Mouse (Mus musculus): ENCODE measurements at regions not wholly inside any gene's neighbourhood (a gene's known extent, or its start where the extent isn't known, plus 50 kb on each side); places are given as distances from the start of the nearest gene placed in this dataset.

DNA sequence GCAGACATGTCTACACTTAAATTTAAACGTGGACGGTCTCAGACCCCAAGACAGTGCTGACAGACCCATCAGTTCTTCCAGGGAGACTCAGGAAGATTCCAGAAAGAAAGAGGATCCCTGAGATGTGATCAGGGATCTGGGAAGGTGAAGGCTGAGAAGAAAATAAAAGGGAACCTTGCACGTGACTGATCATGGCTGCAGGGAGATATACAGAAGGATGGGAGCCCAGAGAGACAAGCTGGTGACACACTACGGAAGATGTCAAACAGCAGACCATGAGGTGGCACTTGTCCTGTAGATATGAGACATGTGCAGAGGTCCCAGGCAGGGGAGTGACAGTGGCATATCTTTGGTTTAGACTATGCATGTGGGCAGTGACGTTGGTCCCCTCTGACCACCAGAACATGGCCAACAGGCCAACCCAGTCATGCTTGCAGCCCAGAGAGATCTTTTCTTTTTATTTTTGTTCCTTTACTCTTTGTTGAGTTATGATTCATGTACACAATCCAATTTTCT lies 231.5 kb downstream of the Rplp1 start:
- in situ Hi-C loops (cut with MboI; ENCODE audit: low pct_unique_long_range_greater_than_20kb) = no loop called here
- no peak for ATAC-seq
- no peak for TF ChIP-seq CTCF (IDR thresholded peaks at IDR 0.05)
- ChIA-PET POLR2A (interaction anchor here (0.7 kb wide), 1 partner anchor 1259 kb away, joined by 4 read pairs; no protein-coding TSS in a partner anchor), CTCF (no interaction called here)
- no peak for DNase-seq (ENCODE audit: low read depth, low spot score)
- H3K27me3 ChIP-seq = no peaks in the 10 kb centered on the region

DNA sequence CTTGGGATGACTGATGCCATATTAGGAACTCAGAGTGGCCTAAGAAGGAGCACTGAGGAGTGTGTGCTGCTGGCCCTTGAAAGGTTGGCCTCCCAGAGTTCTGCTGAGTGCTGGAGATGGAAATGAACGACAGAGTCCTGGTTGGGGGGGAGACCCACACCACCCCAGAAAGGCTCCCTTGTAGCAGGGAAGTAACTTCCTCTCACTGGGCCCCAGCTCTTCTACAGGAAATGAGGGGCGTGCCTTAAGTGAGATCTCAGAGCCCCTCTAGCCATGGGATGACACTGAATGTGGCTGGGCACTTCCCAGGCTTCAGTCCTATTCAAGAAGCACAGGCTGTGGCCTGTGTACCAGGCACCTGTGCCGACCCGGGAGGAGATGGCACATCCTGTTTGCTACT lies 232.0 kb downstream of the Rplp1 start:
- no peaks in the 10 kb centered on the region for H3K27me3 ChIP-seq
- in situ Hi-C loops (cut with MboI; ENCODE audit: low pct_unique_long_range_greater_than_20kb) = no loop called here
- no peak for TF ChIP-seq CTCF (IDR thresholded peaks at IDR 0.05)
- POLR2A ChIA-PET = no interaction called here
- DNase-seq (ENCODE audit: low read depth, low spot score) (no peak), ATAC-seq (no peak)
- CTCF ChIA-PET = no interaction called here

DNA sequence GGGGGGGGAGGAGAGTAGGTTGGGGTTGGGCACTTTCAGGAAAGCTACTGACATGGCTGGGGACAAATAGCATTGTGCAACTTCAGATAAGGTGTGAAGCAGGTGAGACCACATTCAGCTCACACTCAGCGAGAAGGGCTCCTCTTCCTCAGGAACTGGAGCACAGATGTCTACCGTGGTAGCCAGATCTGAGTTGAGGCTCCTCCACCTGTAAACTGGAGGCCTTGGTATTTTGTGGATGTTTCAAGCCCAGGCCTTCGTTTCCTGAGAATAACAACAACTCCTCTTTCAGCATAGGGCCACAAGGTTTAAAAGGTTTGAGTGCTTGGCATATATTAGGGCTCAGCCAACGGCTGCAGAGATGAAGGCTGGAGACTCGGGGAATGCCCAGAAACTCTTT lies 232.9 kb downstream of the Rplp1 start:
- H3K27me3 ChIP-seq = no peaks in the 10 kb centered on the region
- in situ Hi-C loops (cut with MboI; ENCODE audit: low pct_unique_long_range_greater_than_20kb) = no loop called here
- ChIA-PET CTCF (interaction anchor here (1.2 kb wide), 1 partner anchor 13 kb away, joined by 3 read pairs; no protein-coding TSS in a partner anchor), POLR2A (no interaction called here)
- no peak for TF ChIP-seq CTCF (IDR thresholded peaks at IDR 0.05)
- DNase-seq (ENCODE audit: low read depth, low spot score) (no peak), ATAC-seq (no peak)

DNA sequence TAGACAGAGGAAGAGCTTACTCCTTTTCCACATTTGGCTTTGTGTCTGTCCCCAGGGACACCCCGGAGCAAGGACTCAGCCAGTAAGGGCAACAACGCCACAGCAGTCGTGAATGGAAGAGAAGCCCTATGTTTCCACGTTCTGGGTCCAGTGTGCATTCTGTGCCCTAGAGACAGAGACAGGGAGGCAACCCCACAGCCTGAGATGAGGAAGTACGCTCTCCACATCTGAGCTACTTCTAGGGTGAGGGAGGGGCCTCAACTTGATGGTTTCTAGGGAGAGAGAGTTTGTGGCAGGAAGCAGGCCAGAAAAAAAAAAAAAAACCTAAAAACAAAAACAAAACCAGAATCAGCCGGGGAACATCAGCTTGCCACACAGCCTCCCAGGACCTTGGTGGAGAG lies 233.4 kb downstream of the Rplp1 start:
- H3K27me3 ChIP-seq = no peaks in the 10 kb centered on the region
- DNase-seq (ENCODE audit: low read depth, low spot score) (no peak), ATAC-seq (no peak)
- POLR2A ChIA-PET = interaction anchor here (0.6 kb wide), 1 partner anchor 11 kb away, joined by 4 read pairs; no protein-coding TSS in a partner anchor
- no peak for TF ChIP-seq CTCF (IDR thresholded peaks at IDR 0.05)
- in situ Hi-C loops (cut with MboI; ENCODE audit: low pct_unique_long_range_greater_than_20kb) = no loop called here
- CTCF ChIA-PET = interaction anchor here (1.2 kb wide), 1 partner anchor 14 kb away, joined by 3 read pairs; no protein-coding TSS in a partner anchor

DNA sequence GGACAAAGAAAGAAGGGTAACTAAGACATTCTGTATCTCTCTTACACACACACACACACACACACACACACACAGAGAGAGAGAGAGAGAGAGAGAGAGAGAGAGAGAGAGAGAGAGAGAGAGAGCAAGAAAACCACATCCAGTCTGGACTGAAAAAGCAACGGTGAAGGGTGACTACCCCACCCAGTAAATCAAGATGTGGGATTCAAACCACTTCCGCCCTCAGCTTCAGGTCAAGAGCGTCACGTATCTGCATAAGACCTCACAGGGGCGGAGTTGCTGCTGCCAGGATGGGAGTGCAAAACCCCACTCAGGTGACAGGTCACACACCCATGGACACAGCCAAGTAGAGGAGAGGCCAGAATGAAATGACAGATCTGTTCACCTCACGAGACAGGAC lies 234.7 kb downstream of the Rplp1 start:
- no peak for TF ChIP-seq CTCF (IDR thresholded peaks at IDR 0.05)
- POLR2A ChIA-PET = no interaction called here
- DNase-seq (ENCODE audit: low read depth, low spot score) = no peak
- in situ Hi-C loops (cut with MboI; ENCODE audit: low pct_unique_long_range_greater_than_20kb) = no loop called here
- CTCF ChIA-PET = no interaction called here
- ATAC-seq = no peak
- no peaks in the 10 kb centered on the region for H3K27me3 ChIP-seq

DNA sequence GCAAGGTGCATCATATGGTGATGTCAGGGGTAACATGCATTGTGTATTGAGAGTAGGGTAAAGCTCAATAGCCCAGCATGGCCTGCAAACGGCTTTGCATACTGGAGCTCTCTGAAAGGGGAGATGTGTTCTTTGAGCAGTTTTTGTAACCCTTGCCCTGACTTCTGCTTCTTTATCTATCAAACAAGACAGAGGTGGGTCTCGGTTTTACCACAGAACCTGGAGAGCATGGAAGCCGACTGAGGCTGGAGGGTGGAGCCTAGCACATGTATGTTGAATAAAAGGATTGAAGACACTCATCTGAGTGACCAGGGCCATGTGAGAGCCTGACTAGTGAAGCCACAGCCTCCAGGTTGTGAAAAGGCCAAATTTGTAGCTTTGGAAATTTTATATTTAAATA lies 236.7 kb downstream of the Rplp1 start:
- in situ Hi-C loops (cut with MboI; ENCODE audit: low pct_unique_long_range_greater_than_20kb) = no loop called here
- DNase-seq (ENCODE audit: low read depth, low spot score) (no peak), ATAC-seq (no peak)
- POLR2A ChIA-PET = no interaction called here
- TF ChIP-seq CTCF (IDR thresholded peaks at IDR 0.05) = no peak
- no peaks in the 10 kb centered on the region for H3K27me3 ChIP-seq
- CTCF ChIA-PET = interaction anchor here (0.9 kb wide), 1 partner anchor 16 kb away, joined by 3 read pairs; no protein-coding TSS in a partner anchor

DNA sequence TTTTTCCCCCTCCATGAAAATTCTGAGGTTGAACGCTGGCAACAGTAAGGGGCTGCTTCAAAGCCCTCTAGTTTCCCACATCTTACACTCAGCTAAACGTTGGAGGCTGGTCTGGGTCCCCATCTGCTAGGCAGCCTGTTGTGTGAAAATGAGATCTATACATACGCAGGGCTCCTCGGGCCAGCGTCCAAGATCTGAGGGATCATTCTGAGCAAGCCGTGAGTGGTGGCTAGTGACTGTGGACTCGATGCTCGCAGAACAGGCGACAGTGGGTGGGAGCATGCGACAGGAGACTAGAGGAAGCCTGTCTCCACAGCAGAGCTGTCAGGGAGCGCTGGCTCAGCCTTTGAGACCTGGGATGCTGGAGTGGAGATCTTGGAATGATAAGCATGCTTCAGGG lies 237.3 kb downstream of the Rplp1 start:
- POLR2A ChIA-PET = interaction anchor here (0.7 kb wide), 1 partner anchor 17 kb away, joined by 3 read pairs; no protein-coding TSS in a partner anchor
- CTCF ChIA-PET = interaction anchor here (0.9 kb wide), 1 partner anchor 17 kb away, joined by 3 read pairs; no protein-coding TSS in a partner anchor
- in situ Hi-C loops (cut with MboI; ENCODE audit: low pct_unique_long_range_greater_than_20kb) = no loop called here
- no peaks in the 10 kb centered on the region for H3K27me3 ChIP-seq
- ATAC-seq (no peak), DNase-seq (ENCODE audit: low read depth, low spot score) (no peak)
- no peak for TF ChIP-seq CTCF (IDR thresholded peaks at IDR 0.05)

DNA sequence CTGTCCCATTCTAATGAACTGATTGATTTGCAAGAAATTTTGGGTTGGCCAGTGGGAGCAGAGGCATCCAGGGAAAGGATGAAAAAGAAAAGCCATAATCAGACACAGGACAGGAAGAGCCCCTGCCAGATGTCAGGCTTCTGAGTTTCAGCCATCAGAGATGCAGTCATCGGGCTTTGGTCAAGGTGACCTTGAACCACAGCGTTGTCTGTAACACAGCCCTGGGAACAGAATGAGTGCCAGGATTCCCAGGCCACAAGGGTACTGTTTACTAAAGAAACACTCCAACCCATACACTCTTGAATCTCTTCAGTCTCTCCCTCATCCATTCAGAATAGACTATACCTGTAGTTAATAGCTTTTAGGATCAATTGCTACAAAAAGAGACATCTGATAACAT lies 239.0 kb downstream of the Rplp1 start:
- no peaks in the 10 kb centered on the region for H3K27me3 ChIP-seq
- CTCF ChIA-PET = no interaction called here
- no peak for TF ChIP-seq CTCF (IDR thresholded peaks at IDR 0.05)
- in situ Hi-C loops (cut with MboI; ENCODE audit: low pct_unique_long_range_greater_than_20kb) = no loop called here
- POLR2A ChIA-PET = no interaction called here
- DNase-seq (ENCODE audit: low read depth, low spot score) = no peak
- ATAC-seq = no peak

DNA sequence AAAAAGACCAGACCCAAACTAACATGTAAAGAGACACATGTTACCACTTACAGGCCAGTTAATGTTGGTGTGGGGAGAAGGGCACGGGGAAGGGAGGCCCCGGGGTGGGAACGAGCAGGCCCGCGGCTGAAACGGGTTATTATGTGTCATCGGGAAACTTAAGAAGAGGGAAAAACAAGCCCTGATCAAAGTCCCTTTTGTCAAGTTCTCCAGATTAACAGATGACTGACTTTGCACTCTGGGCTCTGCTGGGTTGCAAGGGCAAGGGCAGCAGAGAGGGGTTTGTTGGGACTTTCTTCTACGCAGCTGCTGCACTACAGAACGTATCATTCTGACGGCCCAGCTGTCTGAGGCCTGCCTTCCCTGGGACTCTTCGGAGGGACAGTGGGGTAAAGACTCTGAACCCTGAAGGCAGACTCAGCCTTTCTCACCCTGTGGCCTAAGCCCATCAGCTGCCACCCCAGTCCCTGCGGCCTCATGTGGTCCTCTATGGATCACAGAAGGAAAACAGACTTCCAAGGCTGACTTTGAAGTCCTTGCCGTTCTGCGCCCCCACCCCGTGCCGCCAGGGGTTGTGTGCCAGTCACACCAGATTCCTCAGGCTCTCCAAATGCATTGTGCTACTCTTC lies 240.7 kb downstream of the Rplp1 start:
- no peaks in the 10 kb centered on the region for H3K27me3 ChIP-seq
- TF ChIP-seq CTCF (IDR thresholded peaks at IDR 0.05) = no peak
- in situ Hi-C loops (cut with MboI; ENCODE audit: low pct_unique_long_range_greater_than_20kb) = no loop called here
- ChIA-PET CTCF (no interaction called here), POLR2A (no interaction called here)
- ATAC-seq (no peak), DNase-seq (ENCODE audit: low read depth, low spot score) (no peak)

DNA sequence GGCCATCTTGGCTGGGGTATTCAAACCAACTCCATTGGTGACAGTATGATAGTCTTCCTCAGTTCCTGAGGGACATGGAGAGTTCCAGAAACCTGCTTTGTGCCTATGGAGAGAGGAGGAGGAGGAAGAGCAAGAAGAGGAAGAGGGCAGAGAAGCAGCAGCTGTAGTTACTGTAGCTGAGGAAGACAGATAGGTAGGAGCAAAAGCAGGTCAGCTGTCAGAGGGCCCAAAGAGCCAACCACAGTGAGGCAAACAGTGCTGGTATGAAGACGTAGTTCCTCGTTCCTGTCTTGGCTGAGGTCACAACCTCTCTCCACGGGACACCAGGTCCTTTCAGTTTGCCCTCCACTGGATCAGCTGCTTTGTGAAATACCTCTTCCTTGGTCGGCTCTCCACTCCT lies 243.4 kb downstream of the Rplp1 start:
- CTCF ChIA-PET = no interaction called here
- POLR2A ChIA-PET = no interaction called here
- DNase-seq (ENCODE audit: low read depth, low spot score) (no peak), ATAC-seq (no peak)
- in situ Hi-C loops (cut with MboI; ENCODE audit: low pct_unique_long_range_greater_than_20kb) = no loop called here
- H3K27me3 ChIP-seq = no peaks in the 10 kb centered on the region
- TF ChIP-seq CTCF (IDR thresholded peaks at IDR 0.05) = no peak

DNA sequence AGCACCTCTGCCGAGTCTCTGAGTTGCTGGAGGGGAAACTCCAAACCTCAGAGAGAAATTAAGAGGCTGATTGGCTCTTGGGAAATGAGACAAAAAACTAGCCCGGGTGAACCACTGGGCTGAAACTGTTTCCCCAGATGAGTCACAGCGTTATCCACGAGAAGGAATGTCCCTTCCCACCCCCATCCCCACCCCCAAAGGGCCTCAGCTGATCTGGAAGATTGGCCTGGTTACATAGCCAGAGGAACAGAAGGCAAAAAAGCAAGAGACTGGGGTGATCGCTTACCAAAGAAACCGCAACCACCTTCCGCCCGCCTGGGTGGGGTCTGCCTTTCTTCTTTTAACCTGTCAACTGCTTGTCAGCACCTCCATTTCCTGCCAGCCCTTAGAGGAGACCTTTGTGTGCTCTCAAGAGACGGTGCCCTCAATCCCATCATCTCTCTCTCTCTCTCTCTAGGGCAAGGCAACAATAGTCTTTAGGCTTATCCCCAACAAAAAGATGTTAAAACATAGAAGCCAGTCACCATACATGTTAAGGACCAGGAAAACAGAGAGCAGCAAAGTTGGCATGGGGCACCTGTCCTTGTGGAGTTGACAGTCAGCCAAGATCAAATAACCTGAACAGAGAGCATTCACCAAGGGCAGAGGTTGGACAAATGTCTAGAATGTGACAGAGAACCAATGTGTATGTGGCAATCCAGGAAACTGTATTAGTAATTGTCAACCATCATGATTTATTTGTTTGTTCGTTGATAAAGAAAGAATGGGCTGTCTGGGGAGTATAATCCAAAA lies 244.4 kb downstream of the Rplp1 start:
- peak; percentile 84 for ATAC-seq
- in situ Hi-C loops (cut with MboI; ENCODE audit: low pct_unique_long_range_greater_than_20kb) = no loop called here
- TF ChIP-seq CTCF (IDR thresholded peaks at IDR 0.05) = no peak
- POLR2A ChIA-PET = interaction anchor here (0.6 kb wide), 1 partner anchor 11 kb away, joined by 4 read pairs; no protein-coding TSS in a partner anchor
- CTCF ChIA-PET = interaction anchor here (1.2 kb wide), 1 partner anchor 15 kb away, joined by 6 read pairs; no protein-coding TSS in a partner anchor
- peak; percentile 94 for DNase-seq (ENCODE audit: low read depth, low spot score)
- no peaks in the 10 kb centered on the region for H3K27me3 ChIP-seq
